Mouse (Mus musculus) heart, embryonic 14.5 days (tissue): Measurements from ENCODE around the gene Aqp7. TPM values are rescaled to one million over a fixed set of nuclear protein-coding genes. Genes with fewer than 3 reads are reported as not detected.
A peak's percentile ranks its signal among the peaks of the same experiment; 100 is the strongest.

ENCODE experiments used
- ATAC-seq: fragments of 200-750 bp; cut with Nextera tagmentation; 2 replicates; pipeline ENCODE4 v1.8.0; 2017; ENCODE audit warnings: low read depth, moderate TSS enrichment; ENCODE audit not compliant: insufficient number of reproducible peaks, insufficient read depth, low FRiP score
- H3K27ac ChIP-seq, 2 experiments: fragments of 200-500 bp in 1 of 2; fragments of 300-500 bp in 1 of 2; sonication (generic) in 1 of 2; replicated peaks in 1 of 2; 2 replicates each; pipeline ENCODE4 v1.5.1; 2012 to 2014; ENCODE audit warnings: low read depth in 2 of 2, low read length in 2 of 2, control low read depth in 1 of 2, mild to moderate bottlenecking in 1 of 2, mixed read lengths in 1 of 2; ENCODE audit not compliant: control insufficient read depth in 1 of 2, insufficient read depth in 1 of 2
- H3K27me3 ChIP-seq: fragments of 300-500 bp; sonication (generic); 2 replicates; pipeline ENCODE4 v1.6.1; 2014; ENCODE audit warnings: mild to moderate bottlenecking, low read length, control low read depth; ENCODE audit not compliant: control insufficient read depth, insufficient read depth
- H3K36me3 ChIP-seq: fragments of 300-500 bp; sonication (generic); 2 replicates; pipeline ENCODE4 v1.6.1; 2014; ENCODE audit warnings: mild to moderate bottlenecking, control low read depth, low read length, mixed read lengths; ENCODE audit not compliant: control insufficient read depth, insufficient read depth
- H3K4me1 ChIP-seq, 2 experiments: fragments of 200-500 bp in 1 of 2; fragments of 300-500 bp in 1 of 2; sonication (generic) in 1 of 2; 2 replicates each; pipeline ENCODE4 v1.6.1; 2012 to 2014; ENCODE audit warnings: low read length in 2 of 2, control low read depth in 1 of 2, mixed read lengths in 1 of 2; ENCODE audit not compliant: control insufficient read depth in 2 of 2, insufficient read depth in 2 of 2
- H3K4me2 ChIP-seq: fragments of 300-500 bp; sonication (generic); 2 replicates; pipeline ENCODE4 v1.6.1; 2014; ENCODE audit warnings: mild to moderate bottlenecking, low read length
- H3K4me3 ChIP-seq, 2 experiments: fragments of 200-500 bp in 1 of 2; fragments of 300-500 bp in 1 of 2; sonication (generic) in 1 of 2; 2 replicates each; pipeline ENCODE4 v1.5.1; 2012 to 2014; ENCODE audit warnings: low read length in 2 of 2, mild to moderate bottlenecking in 2 of 2, control low read depth in 1 of 2, low read depth in 1 of 2, moderate library complexity in 1 of 2; ENCODE audit not compliant: control insufficient read depth in 1 of 2, insufficient read depth in 1 of 2
- H3K9ac ChIP-seq: fragments of 300-500 bp; sonication (generic); 2 replicates; pipeline ENCODE4 v1.6.1; 2014; ENCODE audit warnings: mild to moderate bottlenecking, low read length
- H3K9me3 ChIP-seq: fragments of 300-500 bp; sonication (generic); 2 replicates; pipeline ENCODE4 v1.6.1; 2016; ENCODE audit warnings: low read length, control low read depth; ENCODE audit not compliant: control insufficient read depth
- WGBS: fragments of 180-500 bp; shearing (Covaris S2); extraction: QIAGEN DNeasy Blood & Tissue Kit; methylation state at CpG from one replicate; pipeline ENCODE4 v1.1.7; 2014; 5-methylcytosine and 5-hydroxymethylcytosine counted together
- microRNA-seq: library from miRNA; unstranded; fragments of <30 nt; microRNA quantifications from one replicate; pipeline ENCODE4, GENCODE M21; 2016
- polyA plus RNA-seq: library from polyadenylated mRNA; unstranded; fragments of >200 nt; fragmentation: Nextera tagmentation; extraction: Ambion mirVana; gene quantifications from 2 replicates; pipeline ENCODE4 v1.2.1, GENCODE M21; 2014

The Aqp7 gene
- polyA plus RNA-seq, 1 experiment from 2014 or later = not detected

- no peaks in the 10 kb centered on the region for H3K9me3 ChIP-seq
- ATAC-seq = no peak
- no peak overlapping the region for H3K4me3 ChIP-seq
- H3K4me2 ChIP-seq = no peak overlapping the region
- no peaks in the 10 kb centered on the region for H3K4me1 ChIP-seq
- peaks cover 100% of the 10 kb centered on the region for H3K36me3 ChIP-seq
- WGBS = 58% methylated on average over 1 of the region's 1 CpGs
- H3K9ac ChIP-seq = no peak overlapping the region
- H3K27ac ChIP-seq = no peak overlapping the region
- no peaks in the 10 kb centered on the region for H3K27me3 ChIP-seq
Observed at GRCm38 (mm10) chr4:41000271-41000670, 47.7 kb downstream of the Aqp7 start.

DNA sequence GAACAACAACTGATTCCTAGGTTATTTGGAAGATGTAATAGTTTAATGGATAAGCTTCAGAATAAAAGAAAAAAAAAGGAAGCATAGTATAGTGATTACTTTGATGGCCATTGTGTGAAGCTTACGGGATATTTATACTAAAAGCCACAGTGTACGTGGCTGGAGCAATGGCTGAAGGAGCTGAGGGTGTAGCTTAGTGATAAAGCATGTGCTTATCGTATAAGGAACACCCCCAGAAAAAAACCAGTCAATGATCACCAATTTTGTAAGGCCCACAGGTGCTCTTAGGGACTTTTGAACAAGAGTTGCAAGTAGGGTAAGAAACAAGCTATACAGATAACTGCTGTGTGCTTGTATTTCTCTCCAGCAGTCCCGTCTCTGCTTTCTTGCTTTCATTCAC lies 50.0 kb downstream of the Aqp7 start:
- Histone ChIP-seq H3K4me1 (no peaks in the 10 kb centered on the region), H3K9me3 (no peaks in the 10 kb centered on the region), H3K36me3 (peaks cover 100% of the 10 kb centered on the region), H3K4me3 (no peak overlapping the region), H3K4me2 (no peak overlapping the region), H3K9ac (no peak overlapping the region), H3K27me3 (no peaks in the 10 kb centered on the region), H3K27ac (no peak overlapping the region)
- WGBS = 92% methylated on average over 4 of the region's 4 CpGs
- no peak for ATAC-seq

DNA sequence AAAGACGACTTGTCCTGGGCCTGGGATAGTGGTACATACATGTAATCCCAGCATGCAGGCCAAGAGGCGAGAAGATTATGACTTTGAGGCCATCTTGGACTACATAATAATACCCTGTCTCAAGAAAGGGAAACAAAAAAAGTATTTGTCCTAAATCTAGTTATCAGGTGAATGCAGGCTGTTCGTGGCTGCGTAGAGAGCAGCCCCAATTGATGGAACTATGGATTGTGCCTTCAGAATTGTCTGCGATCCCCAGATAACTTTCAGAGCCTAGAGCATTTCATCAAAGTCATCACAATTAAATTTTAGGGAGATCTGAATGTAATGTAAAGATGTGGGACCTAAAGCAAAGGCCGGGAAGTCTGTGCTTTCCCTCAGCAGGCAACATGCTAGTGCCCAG lies 51.6 kb downstream of the Aqp7 start:
- H3K27ac ChIP-seq = no peak overlapping the region
- no peaks in the 10 kb centered on the region for H3K4me1 ChIP-seq
- no peaks in the 10 kb centered on the region for H3K9me3 ChIP-seq
- no peaks in the 10 kb centered on the region for H3K27me3 ChIP-seq
- H3K9ac ChIP-seq = no peak overlapping the region
- WGBS = 96% methylated on average over 6 of the region's 6 CpGs
- no peak overlapping the region for H3K4me3 ChIP-seq
- H3K4me2 ChIP-seq = no peak overlapping the region
- peaks cover 100% of the 10 kb centered on the region for H3K36me3 ChIP-seq
- no peak for ATAC-seq

DNA sequence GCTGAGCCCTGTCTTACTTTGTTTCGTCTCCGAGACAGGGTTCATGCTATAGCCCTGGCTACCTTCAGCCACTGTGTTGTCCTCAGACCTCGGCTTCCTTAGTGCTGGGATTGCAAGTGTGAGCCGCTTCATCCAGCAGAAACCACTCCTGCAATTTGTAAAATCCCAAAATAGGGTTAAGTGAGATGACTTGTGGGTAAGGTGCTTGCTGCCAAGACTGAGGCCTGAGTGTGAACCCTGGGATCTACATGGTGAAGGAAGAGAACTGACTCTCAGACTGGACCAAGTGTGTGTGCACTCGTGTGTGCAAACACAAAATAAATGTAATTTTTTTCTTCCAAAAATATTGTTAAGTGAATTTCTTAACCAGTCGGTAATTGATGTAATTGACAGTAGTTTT lies 58.3 kb downstream of the Aqp7 start:
- Histone ChIP-seq H3K4me1 (no peaks in the 10 kb centered on the region), H3K27me3 (no peaks in the 10 kb centered on the region), H3K27ac (no peak overlapping the region), H3K9me3 (no peaks in the 10 kb centered on the region), H3K4me3 (no peak overlapping the region), H3K9ac (no peak overlapping the region), H3K36me3 (peaks cover 99% of the 10 kb centered on the region), H3K4me2 (no peak overlapping the region)
- WGBS = 85% methylated on average over 6 of the region's 6 CpGs
- ATAC-seq = no peak

GRCm38 (mm10) chr4:40983686-40984085 lies 64.3 kb downstream of the Aqp7 start:
- peaks cover 86% of the 10 kb centered on the region for H3K36me3 ChIP-seq
- no peak for ATAC-seq
- WGBS = 59% methylated on average over 1 of the region's 1 CpGs
- no peak overlapping the region for H3K27ac ChIP-seq
- 0 out of 4 replicates have a peak, but pooled peaks cover 0 to 8% of the 10 kb centered on the region in 2 experiments for H3K4me1 ChIP-seq
- no peaks in the 10 kb centered on the region for H3K9me3 ChIP-seq
- H3K4me2 ChIP-seq = no peak overlapping the region
- no peaks in the 10 kb centered on the region for H3K27me3 ChIP-seq
- H3K4me3 ChIP-seq = no peak overlapping the region
- no peak overlapping the region for H3K9ac ChIP-seq

Small RNA genes within 50 kb of the gene (microRNA-seq; reads per million reads assigned to microRNA genes)
- 3.4 reads per million, percentile 7 among the genes with 10 or more reads in this experiment for gene Mir3094

Other genes starting within 250 kb of the Aqp7 start
- gene B4galt1, start 194.1 kb downstream of the Aqp7 start, polyA plus RNA-seq = 58.5 and 60.6 TPM in 2 replicates
- 7.6 and 12.1 TPM in 2 replicates for gene Spink4, start 128.1 kb downstream of the Aqp7 start, polyA plus RNA-seq
- 199 and 211 TPM in 2 replicates for gene Bag1, start 99.8 kb downstream of the Aqp7 start, polyA plus RNA-seq
- 74.7 and 82.9 TPM in 2 replicates for gene Chmp5, start 99.7 kb downstream of the Aqp7 start, polyA plus RNA-seq
- 56.1 and 59.0 TPM in 2 replicates for gene Nfx1, start 77.2 kb downstream of the Aqp7 start, polyA plus RNA-seq
- gene Aqp3, start 50.0 kb upstream of the Aqp7 start, polyA plus RNA-seq = 0.19 and 0.55 TPM in 2 replicates
- 12.4 and 14.6 TPM in 2 replicates for gene Nol6, start 76.3 kb upstream of the Aqp7 start, polyA plus RNA-seq
- gene Ube2r2, start 87.6 kb upstream of the Aqp7 start, polyA plus RNA-seq = 82.8 and 86.8 TPM in 2 replicates
- 41.6 and 45.4 TPM in 2 replicates for gene Ubap2, start 227.0 kb upstream of the Aqp7 start, polyA plus RNA-seq